Mouse (Mus musculus) gastrocnemius, adult 2 months (tissue): ENCODE data around the gene Hsd3b5. TPM values are rescaled to one million over a fixed set of nuclear protein-coding genes. Genes with fewer than 3 reads are reported as not detected.
"Not testable (repeated sequence)": the region's sequence is repeated elsewhere in the genome, so short reads cannot be mapped to it uniquely, and the experiment has no call there.

ENCODE experiments used
- DNase-seq: peaks from one replicate; pipeline ENCODE4 v3.0.0; 2022
- H3K27ac ChIP-seq: fragments of 200-600 bp; 2 replicates; pipeline ENCODE4 v1.8.1; 2022; ENCODE audit warnings: mild to moderate bottlenecking
- H3K4me3 ChIP-seq: fragments of 200-600 bp; 2 replicates; pipeline ENCODE4 v1.8.1; 2022; ENCODE audit warnings: mild to moderate bottlenecking, moderate library complexity
- CTCF ChIP-seq: fragments of 200-600 bp; IDR thresholded peaks from 2 replicates; pipeline ENCODE4 v1.8.1; 2022; ENCODE audit warnings: antibody characterized with exemption, mild to moderate bottlenecking, moderate library complexity
- intact Hi-C: fragments of 180-260 bp; cut with DNase I; formaldehyde crosslinking; loops from one replicate; pipeline ENCODE4 v1.15.1; 2025
- long read RNA-seq, 2 experiments: library from polyadenylated mRNA; stranded (forward); transcript quantifications; one replicate each; pipeline ENCODE4 v2.0.0; 2021
- total RNA-seq, 2 experiments: library from RNA; stranded (reverse); gene quantifications; 2 replicates each; pipeline ENCODE4 v1.2.3; 2021

Hsd3b5 gene
- not detected for total RNA-seq
- long read RNA-seq, experiment 1: 0 reads
- long read RNA-seq, experiment 2: 0 reads

- intact Hi-C loops: no loop called here
- no peak for DNase-seq
- Histone ChIP-seq H3K27ac (no peak within 1 kb of the TSS), H3K4me3 (no peak within 1 kb of the TSS)
- no peak for TF ChIP-seq CTCF
These were observed at the start of gene Hsd3b5 for GRCm38 (mm10) chr3:98630152-98630551. Gene Hsd3b5 (minus strand): TSS chr3:98630252.

GRCm38 (mm10) chr3:98635145-98635544, 5.1 kb upstream of the Hsd3b5 start:
- TF ChIP-seq CTCF: no peak
- DNase-seq: no peak

GRCm38 (mm10) chr3:98629633-98630032, 419 bp downstream of the Hsd3b5 start:
- Histone ChIP-seq H3K4me3 (no peak overlapping the region), H3K27ac (no peak overlapping the region)
- no peak for DNase-seq
- intact Hi-C loops: no loop called here
- TF ChIP-seq CTCF: no peak

More at GRCm38 (mm10) chr3:98635145-98635544, 5.1 kb upstream of the Hsd3b5 start:
- intact Hi-C loops: no loop called here
- H3K4me3 ChIP-seq: no peak overlapping the region
- H3K27ac ChIP-seq: no peak overlapping the region

- H3K27ac ChIP-seq, DNase-seq, intact Hi-C loops, H3K4me3 ChIP-seq: not testable (repeated sequence)
These were observed 13.3 kb downstream of the Hsd3b5 start for GRCm38 (mm10) chr3:98616786-98617185.

GRCm38 (mm10) chr3:98616244-98616643, 13.8 kb downstream of the Hsd3b5 start:
- intact Hi-C loops, H3K27ac ChIP-seq, DNase-seq, H3K4me3 ChIP-seq: not testable (repeated sequence)
- TF ChIP-seq CTCF: peak; percentile 7; the same call in 1 of the 2 replicates

GRCm38 (mm10) chr3:98614406-98614927, 15.6 kb downstream of the Hsd3b5 start:
- H3K27ac ChIP-seq, intact Hi-C loops, H3K4me3 ChIP-seq, DNase-seq: not testable (repeated sequence)

GRCm38 (mm10) chr3:98613963-98614362, 16.1 kb downstream of the Hsd3b5 start:
- Histone ChIP-seq H3K4me3 (no peak overlapping the region), H3K27ac (no peak overlapping the region)
- DNase-seq: no peak
- TF ChIP-seq CTCF: no peak
- intact Hi-C loops: no loop called here

GRCm38 (mm10) chr3:98613540-98613939, 16.5 kb downstream of the Hsd3b5 start:
- intact Hi-C loops: not testable (repeated sequence)

GRCm38 (mm10) chr3:98588707-98589106, 41.3 kb downstream of the Hsd3b5 start, which contains the start of gene Gm10681:
Gene Gm10681 (minus strand): TSS chr3:98588807.
- intact Hi-C loops: no loop called here
- Histone ChIP-seq H3K27ac (no peak within 1 kb of the TSS), H3K4me3 (no peak within 1 kb of the TSS)
- no peak for TF ChIP-seq CTCF
- DNase-seq: no peak

More at GRCm38 (mm10) chr3:98613540-98613939, 16.5 kb downstream of the Hsd3b5 start:
- not testable (repeated sequence) for H3K27ac ChIP-seq, H3K4me3 ChIP-seq, DNase-seq

- no peak for TF ChIP-seq CTCF
- DNase-seq: no peak
- Histone ChIP-seq H3K4me3 (no peak overlapping the region), H3K27ac (no peak overlapping the region)
- intact Hi-C loops: no loop called here
These were observed 42.3 kb downstream of the Hsd3b5 start for GRCm38 (mm10) chr3:98587721-98588120.

- H3K27ac ChIP-seq, DNase-seq, H3K4me3 ChIP-seq, intact Hi-C loops: not testable (repeated sequence)
These were observed 47.4 kb downstream of the Hsd3b5 start for GRCm38 (mm10) chr3:98582622-98583021.

- intact Hi-C loops, H3K27ac ChIP-seq, H3K4me3 ChIP-seq, DNase-seq: not testable (repeated sequence)
These were observed 47.9 kb downstream of the Hsd3b5 start for GRCm38 (mm10) chr3:98582202-98582601.

- DNase-seq, H3K4me3 ChIP-seq, intact Hi-C loops, H3K27ac ChIP-seq: not testable (repeated sequence)
These were observed 49.0 kb downstream of the Hsd3b5 start for GRCm38 (mm10) chr3:98581024-98581423.

Other genes with a start within 250 kb of the Hsd3b5 start
- gene Zfp697, start 247.8 kb downstream of the Hsd3b5 start, total RNA-seq: 1 to 10 TPM; 1.1 to 1.6 TPM
- not detected for gene Gm4450, start 173.1 kb downstream of the Hsd3b5 start, total RNA-seq
- gene Hsd3b4, start 119.7 kb downstream of the Hsd3b5 start, total RNA-seq: not detected
- not detected for gene Gm10681, start 41.4 kb downstream of the Hsd3b5 start, total RNA-seq
- gene Hsd3b2, start 94.3 kb upstream of the Hsd3b5 start, total RNA-seq: not detected
- gene Hsd3b3, start 132.9 kb upstream of the Hsd3b5 start, total RNA-seq: not detected
- gene Hsd3b6, start 184.2 kb upstream of the Hsd3b5 start, total RNA-seq: not detected
- not detected for gene Hsd3b1, start 229.5 kb upstream of the Hsd3b5 start, total RNA-seq